In the genomic region with DNA sequence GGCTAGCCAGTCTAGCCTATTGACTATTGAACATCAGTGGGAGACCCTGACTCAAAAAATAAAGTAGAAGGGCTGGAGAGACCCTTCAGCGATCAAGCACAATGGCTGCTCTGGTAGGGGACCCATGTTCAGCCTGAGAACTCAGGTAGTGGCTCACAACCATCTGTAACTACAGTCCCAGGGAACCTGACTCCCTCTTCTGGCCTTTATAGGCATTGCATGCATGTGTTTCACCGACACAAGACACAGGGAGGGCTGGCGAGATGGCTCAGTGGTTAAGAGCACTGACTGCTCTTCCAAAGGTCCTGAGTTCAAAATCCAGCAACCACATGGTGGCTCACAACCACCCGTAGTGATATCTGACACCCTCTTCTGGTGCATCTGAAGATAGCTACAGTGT, we compare ENCODE assay signal across 9 mouse cellular contexts. TPM values are rescaled to one million over a fixed set of nuclear protein-coding genes. Genes with fewer than 3 reads are reported as not detected.
DNase-seq lines count a peak whose midpoint lies in the region; ATAC-seq and TF ChIP-seq lines count a peak whose summit lies in the region.
"Had no signal": no experiment of that assay in that cellular context is flagged by ENCODE, and none has a peak within 500 bp of the region (broad histone marks: within the 10 kb centered on the region; RNA-seq: fewer than 3 reads in every experiment).

No protein-coding gene starts in this region.

- no peak for TF ChIP-seq POLR2A in cerebellum, adult 2 months (IDR thresholded peaks at IDR 0.05; ENCODE audit: borderline replicate concordance, insufficient read depth, low read length)

- ATAC-seq in inflammation-experienced regulatory T-cells, adult 6 months: peak; percentile 35

- no peak overlapping the region for H3K4me3 ChIP-seq in cerebellum, adult 2 months (replicated peaks; ENCODE audit: insufficient read depth, low read depth, low read length)

- peak; percentile 20 to 26 for DNase-seq in cerebellum, adult 2 months
- DNase-seq in cerebellum, adult 11-12 months: no peak
- DNase-seq in left cerebral cortex, postnatal 14 days (ENCODE audit: low spot score in 2 of 2): peak; percentile 28 to 56
- no peak for DNase-seq in left cerebral cortex, postnatal 36 days (ENCODE audit: low spot score in 2 of 2)
- DNase-seq in adrenal gland, postnatal 36 days: peak; percentile 23 to 51
- DNase-seq in retina, postnatal 7 days (ENCODE audit: low read depth, low spot score): peak; percentile 33
- DNase-seq in right cerebral cortex, postnatal 14 days: no peak

- TF ChIP-seq CTCF in cerebellum, adult 2 months (IDR thresholded peaks at IDR 0.05; ENCODE audit: borderline replicate concordance, insufficient read depth, low read depth, low read length): peak; percentile 34; the same call in 1 of the 2 replicates

- no peak overlapping the region for H3K27ac ChIP-seq in cerebellum, adult 2 months (ENCODE audit: insufficient read depth, low read length)

- WGBS in cerebellum, adult 2 months: 33% methylated on average over 4 of the region's 4 CpGs

- intact Hi-C loops in left cerebral cortex, postnatal 14 days (cut with DNase I): no loop called here
- intact Hi-C loops in left cerebral cortex, postnatal 36 days (cut with DNase I): loop anchor here (10.0 kb wide), 1 partner anchor 117 kb away; no protein-coding TSS in a partner anchor

- H3K4me1 ChIP-seq in cerebellum, adult 2 months (ENCODE audit: control insufficient read depth, insufficient read depth, low read length): no peaks in the 10 kb centered on the region

- H3K27me3 ChIP-seq in cerebellum, adult 2 months (ENCODE audit: control insufficient read depth, insufficient read depth, low read length): no peaks in the 10 kb centered on the region

RNA-seq across cellular contexts. Expression of a gene that starts 7.5 kb away (rescaled TPM):
- polyA plus RNA-seq in cerebellum, adult 2 months (2012; rRNA removed): 0.41 and 0.80 TPM in 2 replicates
- total RNA-seq in left cerebral cortex, postnatal 14 days (2021): under 1 TPM in 1 of 2 experiments, not detected in 1; 0.40 TPM
- total RNA-seq in left cerebral cortex, postnatal 36 days (2021): under 1 TPM in 1 of 2 experiments, not detected in 1; 0.23 TPM
- total RNA-seq in adrenal gland, postnatal 36 days (2021): 1 to 10 TPM in 1 of 2 experiments, under 1 TPM in 1; 0.49 to 1.8 TPM
- polyA plus RNA-seq in inflammation-experienced regulatory T-cells, adult 6 months (2017; shearing (Covaris generic)): 1 to 10 TPM in 1 of 3 experiments, under 1 TPM in 2; 0.71 to 2.2 (median 0.95) TPM

RNA-seq across cellular contexts. Expression of a gene that starts 30.4 kb away (rescaled TPM):
- 123 and 127 TPM in 2 replicates for polyA plus RNA-seq in cerebellum, adult 2 months (2012; rRNA removed)
- total RNA-seq in left cerebral cortex, postnatal 14 days (2021): 10 to 100 TPM; 72.6 to 80.1 TPM
- 10 to 100 TPM; 67.3 to 71.3 TPM for total RNA-seq in left cerebral cortex, postnatal 36 days (2021)
- 10 to 100 TPM in 1 of 2 experiments, 1 to 10 TPM in 1; 7.6 to 12.0 TPM for total RNA-seq in adrenal gland, postnatal 36 days (2021)
- 10 to 100 TPM; 41.0 to 52.7 (median 49.6) TPM for polyA plus RNA-seq in inflammation-experienced regulatory T-cells, adult 6 months (2017; shearing (Covaris generic))
- total RNA-seq: hematopoietic stem cell, adult 5-6 weeks had no signal

RNA-seq across cellular contexts. Expression of a gene that starts 35.3 kb away (rescaled TPM):
- 0.08 TPM in 2 replicates for polyA plus RNA-seq in cerebellum, adult 2 months (2012; rRNA removed)
- total RNA-seq in left cerebral cortex, postnatal 14 days (2021): not detected
- not detected for total RNA-seq in left cerebral cortex, postnatal 36 days (2021)
- total RNA-seq in adrenal gland, postnatal 36 days (2021): under 1 TPM; 0.36 to 0.60 TPM
- 10 to 100 TPM in 1 of 3 experiments, 1 to 10 TPM in 2; 9.6 to 35.3 (median 10.0) TPM for polyA plus RNA-seq in inflammation-experienced regulatory T-cells, adult 6 months (2017; shearing (Covaris generic))

RNA-seq across cellular contexts. Expression of a gene that starts 53.2 kb away (rescaled TPM):
- not detected in 2 replicates for polyA plus RNA-seq in cerebellum, adult 2 months (2012; rRNA removed)
- not detected for total RNA-seq in left cerebral cortex, postnatal 14 days (2021)
- not detected for total RNA-seq in left cerebral cortex, postnatal 36 days (2021)
- total RNA-seq in adrenal gland, postnatal 36 days (2021): not detected
- polyA plus RNA-seq in inflammation-experienced regulatory T-cells, adult 6 months (2017; shearing (Covaris generic)): not detected

Comparison
In these comparisons a context has a peak if more than half of its experiments do, and no peak if none do; other contexts are left out.
1. DNase-seq: peak in cerebellum, adult 2 months (2 of 2), left cerebral cortex, postnatal 14 days (2 of 2), adrenal gland, postnatal 36 days (2 of 2) and retina, postnatal 7 days (single experiment); none in cerebellum, adult 11-12 months (single experiment), left cerebral cortex, postnatal 36 days (0 of 2) and right cerebral cortex, postnatal 14 days (single experiment).
2. RNA of a gene that starts 30.4 kb away (total RNA-seq): 72.6 to 80.1 TPM in left cerebral cortex, postnatal 14 days and 67.3 to 71.3 TPM in left cerebral cortex, postnatal 36 days; 7.6 to 12.0 TPM in adrenal gland, postnatal 36 days; every median in the first group is over 4 times any median in the second.